Mouse (Mus musculus): ENCODE data around the gene Cel. TPM values are rescaled to one million over a fixed set of nuclear protein-coding genes. Genes with fewer than 3 reads are reported as not detected.
A peak's percentile ranks its signal among the peaks of the same experiment; 100 is the strongest.

Cel gene
- total and polyA plus RNA-seq, 3 experiments, result not detected

DNA sequence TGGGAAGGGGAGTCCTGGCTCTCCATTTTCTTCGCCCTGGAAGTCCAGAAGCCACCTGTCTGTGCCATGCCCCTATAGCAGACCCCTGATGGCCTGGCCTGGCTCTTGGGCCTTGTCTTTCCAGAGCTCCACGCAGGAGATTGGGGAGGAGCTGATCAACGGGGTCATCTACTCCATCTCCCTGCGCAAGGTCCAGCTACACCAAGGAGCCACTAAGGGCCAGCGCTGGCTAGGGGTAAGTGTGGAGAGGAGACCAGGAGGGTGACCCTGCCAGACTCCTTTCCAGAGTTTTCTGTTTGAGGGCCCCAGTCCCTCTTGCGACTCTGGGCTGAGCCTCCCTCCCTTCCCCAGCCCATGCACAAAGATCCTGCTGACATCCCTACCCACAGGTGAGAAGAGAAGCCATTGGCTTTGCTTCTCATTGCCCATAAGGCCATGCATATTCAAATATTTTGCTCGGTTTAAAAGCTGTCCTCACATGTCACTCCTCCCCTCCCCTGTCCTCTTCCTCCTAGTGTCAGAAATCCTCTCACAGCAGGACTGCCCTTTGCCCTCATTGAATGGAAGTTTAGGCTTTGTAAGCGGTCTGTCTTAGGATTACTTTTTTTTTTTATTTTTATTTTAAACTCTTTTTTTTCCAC is 22.5 kb downstream of the Cel start:
- peaks cover 42 to 72% of the 10 kb centered on the region in 2 experiments for H3K4me1 ChIP-seq (ENCODE audit: control insufficient read depth in 1 of 2, insufficient read depth in 2 of 2)

DNA sequence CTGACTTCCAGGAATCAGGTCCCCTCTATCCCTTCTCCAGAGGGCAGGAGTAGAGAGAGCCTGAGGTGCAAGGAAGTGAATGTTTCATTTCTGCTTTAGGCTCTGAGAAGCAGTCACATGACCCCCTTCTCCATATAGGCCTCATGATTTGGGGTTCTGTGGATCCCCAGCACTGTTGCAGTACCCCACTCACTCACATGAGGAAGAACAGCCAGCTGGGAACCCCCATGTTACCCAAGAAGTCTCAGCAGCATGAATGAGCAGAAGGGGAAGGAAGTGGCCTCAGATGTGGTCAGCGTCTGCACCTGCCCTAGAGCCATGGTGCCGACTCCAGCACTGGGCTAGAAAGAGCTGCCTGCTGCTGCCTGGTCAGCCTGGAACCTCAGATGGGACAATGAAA is 23.3 kb downstream of the Cel start:
- Histone ChIP-seq H3K79me2 (replicated peaks; ENCODE audit: control insufficient read depth, extremely low read depth, insufficient read depth, poor library complexity, severe bottlenecking) (no peaks in the 10 kb centered on the region), H3K27ac (ENCODE audit: insufficient read depth, low read depth) (peak overlapping the region; percentile 36), H3K4me2 (ENCODE audit: insufficient read depth, low read depth, poor library complexity, severe bottlenecking) (0 out of 2 replicates have a peak overlapping the region, but pooled peaks have one; percentile 10), H3K36me3 (replicated peaks in 1 of 2; ENCODE audit: control insufficient read depth in 1 of 2, insufficient read depth in 1 of 2, low read length in 1 of 2) (peaks cover 25 to 35% of the 10 kb centered on the region in 2 experiments), H3K27me3 (replicated peaks) (no peaks in the 10 kb centered on the region), H3K4me1 (ENCODE audit: control insufficient read depth in 1 of 2, insufficient read depth in 2 of 2) (peaks cover 46 to 80% of the 10 kb centered on the region in 2 experiments), H3K9me3 (replicated peaks; ENCODE audit: low read length) (no peaks in the 10 kb centered on the region), H3K4me3 (replicated peaks in 1 of 3; ENCODE audit: low read depth in 2 of 3, low read length in 2 of 3, poor library complexity in 1 of 3) (no peak overlapping the region), H3K9ac (ENCODE audit: insufficient read depth, low read depth) (no peak overlapping the region)
- TF ChIP-seq BHLHE40 (IDR thresholded peaks at IDR 0.05; ENCODE audit: low read depth, low read length) (peak; percentile 88), SIN3A (IDR thresholded peaks at IDR 0.05; ENCODE audit: low read length) (no peak), ZMIZ1 (IDR thresholded peaks at IDR 0.05; ENCODE audit: low read depth, low read length) (no peak), ETS1 (conservative IDR thresholded peaks at IDR 0.05; ENCODE audit: low read depth, low read length) (peak; percentile 65), MAZ (IDR thresholded peaks at IDR 0.05; ENCODE audit: low read depth, low read length) (no peak), POLR2A (IDR thresholded peaks at IDR 0.05; ENCODE audit: low read depth, low read length) (no peak), NRF1 (IDR thresholded peaks at IDR 0.05; ENCODE audit: low read depth, low read length) (no peak), PAX5 (IDR thresholded peaks at IDR 0.05; ENCODE audit: low read length) (no peak), SMC3 (IDR thresholded peaks at IDR 0.05; ENCODE audit: low read depth, low read length) (no peak), ZNF384 (IDR thresholded peaks at IDR 0.05; ENCODE audit: low read depth, low read length) (no peak), EP300 (IDR thresholded peaks at IDR 0.05; ENCODE audit: low read length) (peak; percentile 63), MXI1 (IDR thresholded peaks at IDR 0.05; ENCODE audit: low read depth, low read length) (no peak), JUN (IDR thresholded peaks at IDR 0.05; ENCODE audit: insufficient read depth, low read depth, low read length) (no peak), USF2 (conservative IDR thresholded peaks at IDR 0.05; ENCODE audit: low read depth, low read length) (peak; percentile 52; the same call in 1 of the 2 replicates), MAX (IDR thresholded peaks at IDR 0.05; ENCODE audit: low read length) (0 out of 2 replicates have a peak, but pooled peaks have one; percentile 20), TCF12 (IDR thresholded peaks at IDR 0.05; ENCODE audit: low read depth, low read length) (peak; percentile 90), USF1 (IDR thresholded peaks at IDR 0.05; ENCODE audit: low read depth, low read length) (peak; percentile 56), IRF4 (IDR thresholded peaks at IDR 0.05; ENCODE audit: low read depth, low read length) (peak; percentile 33; the same call in 1 of the 2 replicates), ELF1 (IDR thresholded peaks at IDR 0.05; ENCODE audit: low read depth, low read length) (peak; percentile 48), RCOR1 (conservative IDR thresholded peaks at IDR 0.05; ENCODE audit: low read depth, low read length) (0 out of 2 replicates have a peak, but pooled peaks have one; percentile 3)
- peak; percentile 39 for DNase-seq (ENCODE audit: extremely low read depth)
- dilution Hi-C loops (cut with MboI; ENCODE audit: extremely low pct_ligation_motif_present, extremely low pct_unique_long_range_greater_than_20kb, low sequenced_read_pairs) (no loop called here), in situ Hi-C loops (cut with MboI; ENCODE audit: low pct_ligation_motif_present, low pct_unique_long_range_greater_than_20kb, low sequenced_read_pairs) (no loop called here)

More for the DNA sequence above, 22.5 kb downstream of the Cel start:
- Histone ChIP-seq H3K27me3 (replicated peaks) (no peaks in the 10 kb centered on the region), H3K9ac (ENCODE audit: insufficient read depth, low read depth) (no peak overlapping the region), H3K4me2 (ENCODE audit: insufficient read depth, low read depth, poor library complexity, severe bottlenecking) (0 out of 2 replicates have a peak overlapping the region, but pooled peaks have one; percentile 2), H3K79me2 (replicated peaks; ENCODE audit: control insufficient read depth, extremely low read depth, insufficient read depth, poor library complexity, severe bottlenecking) (no peaks in the 10 kb centered on the region), H3K4me3 (replicated peaks in 1 of 3; ENCODE audit: low read depth in 2 of 3, low read length in 2 of 3, poor library complexity in 1 of 3) (no peak overlapping the region), H3K27ac (ENCODE audit: insufficient read depth, low read depth) (peak overlapping the region; percentile 36), H3K36me3 (replicated peaks in 1 of 2; ENCODE audit: control insufficient read depth in 1 of 2, insufficient read depth in 1 of 2, low read length in 1 of 2) (peaks cover 32 to 43% of the 10 kb centered on the region in 2 experiments), H3K9me3 (replicated peaks; ENCODE audit: low read length) (no peaks in the 10 kb centered on the region)
- in situ Hi-C loops (cut with MboI; ENCODE audit: low pct_ligation_motif_present, low pct_unique_long_range_greater_than_20kb, low sequenced_read_pairs), result no loop called here
- DNase-seq (ENCODE audit: extremely low read depth), result peak; percentile 38
- dilution Hi-C loops (cut with MboI; ENCODE audit: extremely low pct_ligation_motif_present, extremely low pct_unique_long_range_greater_than_20kb, low sequenced_read_pairs), result no loop called here
- TF ChIP-seq TBP (conservative IDR thresholded peaks at IDR 0.05; ENCODE audit: low read depth, low read length) (peak; percentile 61; the same call in 1 of the 2 replicates), RAD21 (IDR thresholded peaks at IDR 0.05; ENCODE audit: low read depth, low read length) (no peak)

All from CH12.LX (cell line).